Mouse (Mus musculus): ENCODE results near the gene Helq. TPM values are rescaled to one million over a fixed set of nuclear protein-coding genes. Genes with fewer than 3 reads are reported as not detected.
A peak's percentile ranks its signal among the peaks of the same experiment; 100 is the strongest.

Helq gene
- polyA plus RNA-seq, 1 experiment from 2014 or later, result 20.3 TPM

DNA sequence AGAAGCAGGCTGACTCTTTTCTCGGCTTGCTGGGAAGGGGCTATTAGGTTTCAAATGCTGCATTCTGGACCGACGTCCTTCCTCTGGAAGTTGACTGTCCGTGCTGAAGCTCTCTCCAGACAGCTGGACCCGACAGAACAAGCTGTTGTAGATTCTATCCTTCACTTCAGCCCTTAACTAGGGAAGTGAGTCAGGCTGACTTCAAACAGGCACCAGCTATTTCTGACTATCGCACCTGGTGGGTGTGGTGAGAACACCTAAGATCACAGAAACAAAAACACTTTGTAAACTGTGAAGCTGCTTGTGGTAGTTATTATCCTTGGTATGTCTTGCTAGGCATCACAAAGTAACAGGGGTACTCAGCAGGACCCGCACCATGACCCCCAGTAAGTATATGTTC lies 28.1 kb upstream of the Helq start:
- no peak overlapping the region for H3K4me3 ChIP-seq
- no peak overlapping the region for H3K27ac ChIP-seq
- ATAC-seq (ENCODE audit: insufficient number of reproducible peaks, insufficient read depth, low FRiP score, low TSS enrichment, low read depth), result no peak
- H3K9ac ChIP-seq, result no peak overlapping the region
- 45% methylated on average over 7 of the region's 7 CpGs for WGBS
- H3K36me3 ChIP-seq, result no peaks in the 10 kb centered on the region
- no peak overlapping the region for H3K4me2 ChIP-seq
- H3K4me1 ChIP-seq, result no peaks in the 10 kb centered on the region
- no peaks in the 10 kb centered on the region for H3K27me3 ChIP-seq
- H3K9me3 ChIP-seq, result no peaks in the 10 kb centered on the region

DNA sequence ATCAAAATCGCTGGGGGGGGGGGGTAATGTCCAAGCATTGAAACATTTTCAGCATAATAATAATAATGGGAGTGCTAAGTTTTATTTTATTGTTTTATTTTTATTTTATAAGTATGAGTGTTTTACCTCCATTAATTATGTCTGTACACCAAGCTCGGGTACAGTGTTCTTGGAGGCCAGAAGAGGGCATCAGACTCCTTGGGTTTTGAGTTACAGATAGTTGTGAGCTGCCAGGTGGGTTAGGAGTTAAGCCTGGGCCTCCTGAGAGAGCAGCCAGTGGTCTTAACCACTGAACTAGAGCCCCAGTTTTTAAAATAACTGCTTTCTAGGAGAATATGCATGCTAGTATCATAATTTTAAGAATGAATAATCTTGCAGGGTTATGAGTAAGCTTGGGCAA lies 27.6 kb upstream of the Helq start:
- ATAC-seq (ENCODE audit: insufficient number of reproducible peaks, insufficient read depth, low FRiP score, low TSS enrichment, low read depth), result no peak
- H3K4me2 ChIP-seq, result no peak overlapping the region

DNA sequence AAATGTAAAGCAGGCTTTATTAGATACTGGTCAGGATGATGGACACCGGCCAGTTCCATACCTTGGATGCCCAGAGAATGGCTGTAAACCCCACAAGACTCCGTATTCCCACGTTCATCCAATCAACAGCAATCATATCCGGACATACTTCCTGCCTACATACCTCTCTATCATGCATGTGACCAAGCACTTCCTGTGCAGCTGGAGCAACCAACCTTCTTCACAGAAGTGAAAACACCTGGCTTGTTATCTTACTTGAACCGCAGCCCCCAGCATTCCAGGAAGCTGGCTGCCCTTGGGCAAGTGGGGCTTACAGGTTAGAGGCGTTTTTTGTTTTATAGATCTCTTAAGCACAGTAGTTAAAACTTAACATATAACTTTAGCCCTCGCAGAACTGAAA lies 24.4 kb upstream of the Helq start:
- no peak overlapping the region for H3K4me2 ChIP-seq
- no peak overlapping the region for H3K9ac ChIP-seq
- H3K27me3 ChIP-seq, result no peaks in the 10 kb centered on the region
- 0 out of 2 replicates have a peak, but pooled peaks cover 5% of the 10 kb centered on the region for H3K4me1 ChIP-seq
- H3K9me3 ChIP-seq, result no peaks in the 10 kb centered on the region
- ATAC-seq (ENCODE audit: insufficient number of reproducible peaks, insufficient read depth, low FRiP score, low TSS enrichment, low read depth), result no peak
- no peaks in the 10 kb centered on the region for H3K36me3 ChIP-seq
- no peak overlapping the region for H3K4me3 ChIP-seq
- WGBS, result 76% methylated on average over 7 of the region's 7 CpGs
- H3K27ac ChIP-seq, result no peak overlapping the region

More for the DNA sequence above, 27.6 kb upstream of the Helq start:
- Histone ChIP-seq H3K27ac (no peak overlapping the region), H3K36me3 (no peaks in the 10 kb centered on the region), H3K9me3 (no peaks in the 10 kb centered on the region), H3K27me3 (no peaks in the 10 kb centered on the region), H3K9ac (no peak overlapping the region), H3K4me3 (no peak overlapping the region), H3K4me1 (no peaks in the 10 kb centered on the region)
- WGBS, result 18% methylated on average over 2 of the region's 2 CpGs

DNA sequence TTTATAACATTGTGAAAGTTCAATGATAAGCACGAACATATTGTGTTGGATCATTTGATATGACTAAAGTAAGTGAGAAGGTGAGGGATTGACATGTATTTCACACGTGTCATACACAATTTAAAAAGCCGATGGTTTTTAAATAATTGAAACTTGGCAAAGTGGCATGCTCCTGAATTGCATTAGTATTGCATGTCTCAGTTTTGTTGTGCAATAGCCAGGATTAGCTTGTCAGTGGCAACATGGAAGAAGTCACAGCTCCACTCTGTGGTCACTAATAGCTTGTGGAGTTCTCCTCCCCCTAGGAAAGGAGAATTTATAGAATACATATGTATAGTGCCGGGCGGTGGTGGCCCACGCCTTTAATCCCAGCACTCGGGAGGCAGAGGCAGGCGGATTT lies 23.0 kb upstream of the Helq start:
- Histone ChIP-seq H3K9me3 (no peaks in the 10 kb centered on the region), H3K4me1 (0 out of 2 replicates have a peak, but pooled peaks cover 5% of the 10 kb centered on the region), H3K4me3 (peak overlapping the region; percentile 84), H3K27me3 (no peaks in the 10 kb centered on the region), H3K36me3 (peaks cover 10% of the 10 kb centered on the region), H3K4me2 (peak overlapping the region; percentile 80), H3K9ac (no peak overlapping the region), H3K27ac (no peak overlapping the region)
- no peak for ATAC-seq (ENCODE audit: insufficient number of reproducible peaks, insufficient read depth, low FRiP score, low TSS enrichment, low read depth)
- 84% methylated on average over 8 of the region's 8 CpGs for WGBS

DNA sequence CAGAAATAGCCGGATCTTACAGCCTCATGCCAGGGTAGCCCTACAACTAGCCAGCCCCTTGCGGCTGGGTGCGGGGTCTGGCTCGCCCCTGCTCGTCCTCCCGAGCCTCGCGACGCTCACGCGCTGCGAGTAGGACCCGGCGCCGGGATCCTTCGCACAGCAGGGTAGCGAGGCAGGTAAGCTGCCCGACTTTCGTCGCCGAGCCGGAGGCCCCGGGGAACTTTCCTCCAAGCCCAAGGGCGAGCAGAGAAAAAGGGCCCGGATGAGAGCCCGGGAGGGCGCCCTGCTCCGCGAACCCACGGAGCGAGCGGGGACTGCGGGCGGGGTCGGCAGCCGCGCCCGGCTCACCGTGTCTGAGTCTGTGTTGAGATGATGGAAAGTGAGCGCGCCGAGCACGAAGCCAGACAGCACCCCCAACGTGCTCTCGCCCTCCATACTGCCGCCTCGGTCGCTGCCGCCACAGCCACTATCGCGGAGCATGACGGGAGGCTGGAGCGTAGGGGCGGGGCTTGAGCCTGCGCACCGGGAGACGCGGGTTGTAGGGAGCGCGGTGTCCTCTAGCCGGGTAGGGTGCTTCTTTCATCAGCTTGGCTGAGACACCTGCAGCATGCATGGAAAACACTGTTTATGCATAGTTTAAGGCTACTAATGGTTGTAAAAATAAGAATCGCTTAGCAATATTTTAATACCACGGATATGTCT lies 22.2 kb upstream of the Helq start, which contains the start of gene Abraxas1:
Abraxas1 (minus strand) TSS at position 483 of the 702 bp plus-strand sequence.
- Histone ChIP-seq H3K4me2 (peak within 1 kb of the TSS; percentile 80), H3K9me3 (no peaks in the 10 kb centered on the region), H3K9ac (peak within 1 kb of the TSS; percentile 98), H3K4me1 (0 out of 2 replicates have a peak, but pooled peaks cover 5% of the 10 kb centered on the region), H3K36me3 (peaks cover 15% of the 10 kb centered on the region), H3K27ac (peak within 1 kb of the TSS; percentile 85), H3K4me3 (peak within 1 kb of the TSS; percentile 84), H3K27me3 (no peaks in the 10 kb centered on the region)
- WGBS, result under 1% methylated on average over 63 of the region's 63 CpGs
- peak; percentile 90 for ATAC-seq (ENCODE audit: insufficient number of reproducible peaks, insufficient read depth, low FRiP score, low TSS enrichment, low read depth)

DNA sequence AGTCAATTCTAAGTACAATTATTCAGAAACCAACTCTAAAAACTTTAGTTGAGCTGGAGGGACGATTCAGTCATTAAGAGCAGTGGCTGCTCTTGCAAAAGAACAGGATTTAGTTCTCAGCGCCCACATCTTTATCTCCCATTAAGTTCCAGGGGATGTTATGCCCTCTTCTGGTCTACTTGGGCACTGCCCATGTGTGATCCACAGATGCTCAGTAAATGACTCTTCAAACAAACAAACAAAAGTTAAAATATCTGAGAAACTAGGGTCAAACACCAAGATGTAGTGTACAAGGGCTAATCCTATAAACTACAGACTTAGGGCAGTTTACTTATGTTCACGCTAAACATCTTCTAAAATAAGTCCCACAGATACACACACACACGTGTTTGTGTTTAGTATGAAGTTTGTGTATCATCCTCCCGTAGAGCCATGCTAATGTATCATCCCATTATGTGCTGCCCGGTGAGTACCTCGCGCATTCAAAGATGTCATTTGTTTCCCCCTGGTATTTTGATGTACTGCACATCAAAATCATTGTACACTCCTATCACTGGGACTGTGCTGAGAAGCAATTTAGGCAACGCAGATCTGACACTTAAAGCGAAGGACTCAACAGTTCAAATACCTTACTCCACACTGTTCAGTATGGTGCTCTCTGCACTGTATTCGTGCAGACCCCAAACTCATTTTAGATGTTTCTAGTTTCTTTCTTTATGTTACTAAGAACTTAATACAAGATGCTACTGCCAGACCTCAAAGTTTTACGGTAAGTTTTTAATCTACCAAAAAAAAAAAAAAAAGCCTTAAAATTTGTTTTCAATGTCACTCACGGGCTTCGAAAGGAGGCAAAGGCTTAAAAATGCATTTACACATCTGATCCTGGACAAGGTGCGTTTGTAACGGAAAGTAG lies 21.4 kb upstream of the Helq start:
- ATAC-seq (ENCODE audit: insufficient number of reproducible peaks, insufficient read depth, low FRiP score, low TSS enrichment, low read depth), result no peak
- H3K27ac ChIP-seq, result peak overlapping the region; percentile 85; the same call in 1 of the 2 replicates

GRCm38 (mm10) chr5:100818341-100818740 lies 19.9 kb upstream of the Helq start:
- H3K9me3 ChIP-seq, result no peaks in the 10 kb centered on the region
- WGBS, result 58% methylated on average over 4 of the region's 4 CpGs
- H3K27ac ChIP-seq, result no peak overlapping the region
- H3K27me3 ChIP-seq, result no peaks in the 10 kb centered on the region
- no peak overlapping the region for H3K4me3 ChIP-seq
- H3K36me3 ChIP-seq, result peaks cover 26% of the 10 kb centered on the region
- 0 out of 2 replicates have a peak, but pooled peaks cover 5% of the 10 kb centered on the region for H3K4me1 ChIP-seq
- no peak for ATAC-seq (ENCODE audit: insufficient number of reproducible peaks, insufficient read depth, low FRiP score, low TSS enrichment, low read depth)
- no peak overlapping the region for H3K4me2 ChIP-seq
- no peak overlapping the region for H3K9ac ChIP-seq

More for the DNA sequence above, 21.4 kb upstream of the Helq start:
- Histone ChIP-seq H3K36me3 (peaks cover 18% of the 10 kb centered on the region), H3K4me1 (0 out of 2 replicates have a peak, but pooled peaks cover 5% of the 10 kb centered on the region), H3K9me3 (no peaks in the 10 kb centered on the region), H3K4me3 (peak overlapping the region; percentile 84), H3K9ac (peak overlapping the region; percentile 98), H3K27me3 (no peaks in the 10 kb centered on the region), H3K4me2 (peak overlapping the region; percentile 80)
- 22% methylated on average over 16 of the region's 16 CpGs for WGBS

DNA sequence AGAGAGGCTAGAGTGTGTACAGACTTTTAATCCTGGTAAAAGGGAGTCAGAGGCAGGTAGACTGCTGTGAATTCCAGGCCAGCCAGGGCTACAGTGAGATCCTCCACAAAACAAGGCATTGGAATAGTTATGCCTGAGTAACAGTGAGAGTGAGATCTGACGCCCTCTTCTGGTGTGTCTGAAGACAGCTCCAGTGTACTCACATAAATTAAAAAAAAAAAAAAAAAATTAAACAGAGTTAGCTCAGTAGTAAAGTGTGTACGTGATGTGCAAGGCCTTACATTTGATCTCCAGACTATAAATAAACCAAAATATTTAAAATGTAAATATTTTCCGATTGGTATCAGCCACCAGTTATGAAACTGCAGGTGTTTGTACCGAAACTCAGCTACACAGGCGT lies 4.3 kb downstream of the Helq start:
- WGBS, result 87% methylated on average over 5 of the region's 5 CpGs
- Histone ChIP-seq H3K36me3 (peaks cover 57% of the 10 kb centered on the region), H3K4me3 (no peak overlapping the region), H3K27me3 (no peaks in the 10 kb centered on the region), H3K9ac (no peak overlapping the region), H3K4me1 (peaks cover 11% of the 10 kb centered on the region), H3K27ac (no peak overlapping the region), H3K4me2 (no peak overlapping the region), H3K9me3 (no peaks in the 10 kb centered on the region)
- no peak for ATAC-seq (ENCODE audit: insufficient number of reproducible peaks, insufficient read depth, low FRiP score, low TSS enrichment, low read depth)

- ATAC-seq (ENCODE audit: insufficient number of reproducible peaks, insufficient read depth, low FRiP score, low TSS enrichment, low read depth), result no peak
- no peak overlapping the region for H3K4me2 ChIP-seq
- H3K27me3 ChIP-seq, result no peaks in the 10 kb centered on the region
- peaks cover 74% of the 10 kb centered on the region for H3K36me3 ChIP-seq
- WGBS, result 86% methylated on average over 7 of the region's 7 CpGs
- no peaks in the 10 kb centered on the region for H3K9me3 ChIP-seq
- H3K4me3 ChIP-seq, result no peak overlapping the region
- H3K4me1 ChIP-seq, result peaks cover 3% of the 10 kb centered on the region
- no peak overlapping the region for H3K9ac ChIP-seq
- H3K27ac ChIP-seq, result no peak overlapping the region
These were observed 6.1 kb downstream of the Helq start for GRCm38 (mm10) chr5:100792261-100792660.

DNA sequence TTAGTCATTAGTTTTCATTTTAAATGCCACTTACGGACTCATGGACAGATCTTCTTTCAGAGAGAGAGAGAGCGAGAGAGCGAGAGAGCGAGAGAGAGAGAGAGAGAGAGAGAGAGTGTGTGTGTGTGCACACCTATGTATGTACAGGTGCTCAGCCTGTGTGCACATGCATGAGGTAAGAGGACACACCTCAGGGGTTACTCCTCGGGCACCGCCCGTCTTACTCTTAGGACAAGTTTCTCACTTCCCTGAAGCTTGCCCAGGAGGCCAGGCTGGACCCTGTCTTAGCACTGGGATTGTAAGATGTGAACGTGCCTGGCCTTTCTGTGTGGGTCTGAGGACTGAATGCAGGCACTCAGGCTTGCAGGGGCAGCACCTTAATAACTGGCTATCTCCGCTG lies 10.9 kb downstream of the Helq start:
- Histone ChIP-seq H3K9me3 (no peaks in the 10 kb centered on the region), H3K27me3 (no peaks in the 10 kb centered on the region), H3K36me3 (peaks cover 86% of the 10 kb centered on the region), H3K4me2 (no peak overlapping the region), H3K27ac (no peak overlapping the region), H3K9ac (no peak overlapping the region), H3K4me1 (no peaks in the 10 kb centered on the region), H3K4me3 (no peak overlapping the region)
- WGBS, result 93% methylated on average over 9 of the region's 9 CpGs
- ATAC-seq (ENCODE audit: insufficient number of reproducible peaks, insufficient read depth, low FRiP score, low TSS enrichment, low read depth), result no peak

DNA sequence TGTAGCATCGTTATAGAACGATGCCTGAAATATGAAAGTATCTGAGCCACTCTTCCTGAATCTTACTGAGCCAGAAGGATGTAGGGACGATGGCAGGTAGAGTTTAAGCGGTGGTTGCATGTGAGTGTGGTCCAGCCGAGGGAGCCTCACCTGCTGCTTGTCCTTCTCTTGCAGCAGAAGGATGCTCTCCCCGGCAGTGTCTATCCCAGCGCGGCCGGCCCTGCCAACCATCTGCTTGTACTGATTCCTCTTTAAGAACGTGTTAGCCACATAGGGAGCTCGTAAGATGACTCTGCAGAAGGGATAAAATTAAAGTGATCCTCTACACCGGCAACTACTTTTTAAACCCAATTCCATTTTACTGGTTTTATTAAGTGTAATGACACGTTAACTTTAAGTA lies 19.4 kb downstream of the Helq start:
- WGBS, result 95% methylated on average over 13 of the region's 13 CpGs
- peaks cover 75% of the 10 kb centered on the region for H3K36me3 ChIP-seq
- no peak overlapping the region for H3K4me3 ChIP-seq
- ATAC-seq (ENCODE audit: insufficient number of reproducible peaks, insufficient read depth, low FRiP score, low TSS enrichment, low read depth), result no peak
- H3K9me3 ChIP-seq, result no peaks in the 10 kb centered on the region
- no peak overlapping the region for H3K4me2 ChIP-seq
- H3K27ac ChIP-seq, result no peak overlapping the region
- H3K9ac ChIP-seq, result no peak overlapping the region
- H3K4me1 ChIP-seq, result no peaks in the 10 kb centered on the region
- no peaks in the 10 kb centered on the region for H3K27me3 ChIP-seq

Data from embryonic facial prominence, embryonic 13.5 days (tissue).